ENCODE assay signal across 12 mouse cellular contexts in the genomic region with DNA sequence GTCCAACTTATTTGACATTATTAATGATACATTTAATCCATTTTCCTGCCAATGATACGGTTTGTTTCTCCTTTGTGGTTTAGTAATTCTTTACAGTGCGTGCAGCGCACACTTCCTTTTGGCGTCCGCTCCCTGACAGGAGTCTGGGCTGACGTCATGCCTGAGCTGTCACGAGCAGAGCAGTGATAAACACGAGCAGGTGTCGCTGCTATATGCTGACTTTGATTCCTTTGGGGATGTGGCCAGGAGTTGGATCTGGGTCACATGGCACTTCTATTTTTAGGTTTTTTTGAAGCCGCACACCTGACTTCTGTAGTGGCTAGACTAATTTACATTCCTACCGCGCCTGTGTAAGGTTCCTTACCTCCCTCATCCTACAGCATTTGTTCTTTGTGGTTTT. TPM values are rescaled to one million over a fixed set of nuclear protein-coding genes. Genes with fewer than 3 reads are reported as not detected.
A peak's percentile ranks its signal among the peaks of the same experiment; 100 is the strongest.
DNase-seq lines count a peak whose midpoint lies in the region; ATAC-seq and TF ChIP-seq lines count a peak whose summit lies in the region.
"Had no signal": no experiment of that assay in that cellular context is flagged by ENCODE, and none has a peak within 500 bp of the region (broad histone marks: within the 10 kb centered on the region; RNA-seq: fewer than 3 reads in every experiment).

No protein-coding gene starts in this region.

- H3K9me3 ChIP-seq in embryonic facial prominence, embryonic 15.5 days (replicated peaks) = no peaks in the 10 kb centered on the region

- H3K4me2 ChIP-seq in embryonic facial prominence, embryonic 15.5 days (replicated peaks) = no peak overlapping the region

- peak; percentile 37 for DNase-seq in gastrocnemius, adult 2 months
- no peak for DNase-seq in gastrocnemius, postnatal 4 days (ENCODE audit: low spot score in 2 of 2)
- DNase-seq in left cerebral cortex, postnatal 25 days (ENCODE audit: low spot score in 2 of 2) = peak; percentile 13 to 35
- no peak for DNase-seq in left cerebral cortex, postnatal 36 days (ENCODE audit: low spot score in 2 of 2)
- peak; percentile 13 to 17 for DNase-seq in kidney, postnatal 36 days
- DNase-seq in adipocyte (ENCODE audit: low spot score) = no peak
- DNase-seq: adrenal gland, adult 8-10 months; lung, adult 2 months had no signal

- peak; percentile 76 for ATAC-seq in embryonic facial prominence, embryonic 15.5 days (ENCODE audit: insufficient number of reproducible peaks, low FRiP score, low TSS enrichment, low read depth)
- ATAC-seq in CD4-positive, CD25-positive, alpha-beta regulatory T cell, adult 4 months = no peak

- H3K4me1 ChIP-seq in embryonic facial prominence, embryonic 15.5 days = peaks cover 3% of the 10 kb centered on the region; the same call in 1 of the 2 replicates

- no peak overlapping the region for H3K27ac ChIP-seq in gastrocnemius, adult 2 months
- no peak overlapping the region for H3K27ac ChIP-seq in embryonic facial prominence, embryonic 15.5 days (replicated peaks)

- 53% methylated on average over 12 of the region's 12 CpGs for WGBS in embryonic facial prominence, embryonic 15.5 days

- H3K9ac ChIP-seq in embryonic facial prominence, embryonic 15.5 days = no peak overlapping the region

- H3K4me3 ChIP-seq in gastrocnemius, adult 2 months = no peak overlapping the region
- H3K4me3 ChIP-seq in embryonic facial prominence, embryonic 15.5 days (replicated peaks) = no peak overlapping the region

- TF ChIP-seq CTCF in gastrocnemius, adult 2 months (IDR thresholded peaks at IDR 0.05) = no peak

- H3K36me3 ChIP-seq in embryonic facial prominence, embryonic 15.5 days = no peaks in the 10 kb centered on the region

- intact Hi-C loops in gastrocnemius, adult 2 months (cut with DNase I) = no loop called here
- intact Hi-C loops in left cerebral cortex, postnatal 25 days (cut with DNase I) = no loop called here
- intact Hi-C loops in left cerebral cortex, postnatal 36 days (cut with DNase I) = no loop called here

- H3K27me3 ChIP-seq in embryonic facial prominence, embryonic 15.5 days = no peaks in the 10 kb centered on the region

RNA-seq across cellular contexts. Expression of gene Stk32b, which starts 17.2 kb away (rescaled TPM):
- total RNA-seq in gastrocnemius, adult 2 months (2021) = under 1 TPM in 1 of 2 experiments, not detected in 1; 0.20 TPM
- total RNA-seq in gastrocnemius, postnatal 4 days (2021) = under 1 TPM; 0.25 to 0.31 TPM
- total RNA-seq in left cerebral cortex, postnatal 25 days (2021) = 1 to 10 TPM; 2.4 TPM
- 1 to 10 TPM; 1.4 to 2.3 TPM for total RNA-seq in left cerebral cortex, postnatal 36 days (2021)
- polyA plus RNA-seq in embryonic facial prominence, embryonic 15.5 days (2015; fragmentation: Nextera tagmentation; extraction: Ambion mirVana) = 2.5 and 3.3 TPM in 2 replicates
- polyA plus RNA-seq in CD4-positive, CD25-positive, alpha-beta regulatory T cell, adult 4 months (2017; shearing (Covaris generic)) = not detected
- total RNA-seq: granulocyte monocyte progenitor cell, adult 5-6 weeks had no signal

RNA-seq across cellular contexts. Expression of gene Cytl1, which starts 35.6 kb away (rescaled TPM):
- total RNA-seq in gastrocnemius, adult 2 months (2021) = 1 to 10 TPM; 3.0 to 3.9 TPM
- 1 to 10 TPM in 1 of 2 experiments, not detected in 1; 1.1 TPM for total RNA-seq in gastrocnemius, postnatal 4 days (2021)
- 1 to 10 TPM; 1.2 to 1.3 TPM for total RNA-seq in left cerebral cortex, postnatal 25 days (2021)
- total RNA-seq in left cerebral cortex, postnatal 36 days (2021) = 1 to 10 TPM in 1 of 2 experiments, not detected in 1; 2.5 TPM
- polyA plus RNA-seq in embryonic facial prominence, embryonic 15.5 days (2015; fragmentation: Nextera tagmentation; extraction: Ambion mirVana) = 41.4 and 55.6 TPM in 2 replicates
- not detected for polyA plus RNA-seq in CD4-positive, CD25-positive, alpha-beta regulatory T cell, adult 4 months (2017; shearing (Covaris generic))
- total RNA-seq: ES-E14; granulocyte monocyte progenitor cell, adult 5-6 weeks had no signal

Comparison
In these comparisons a context has a peak if more than half of its experiments do, and no peak if none do; other contexts are left out.
1. DNase-seq: peak in gastrocnemius, adult 2 months (single experiment), left cerebral cortex, postnatal 25 days (2 of 2) and kidney, postnatal 36 days (2 of 2); none in gastrocnemius, postnatal 4 days (0 of 2), left cerebral cortex, postnatal 36 days (0 of 2) and adipocyte (single experiment).